Mouse (Mus musculus): ENCODE results near the gene Glis2.

DNA sequence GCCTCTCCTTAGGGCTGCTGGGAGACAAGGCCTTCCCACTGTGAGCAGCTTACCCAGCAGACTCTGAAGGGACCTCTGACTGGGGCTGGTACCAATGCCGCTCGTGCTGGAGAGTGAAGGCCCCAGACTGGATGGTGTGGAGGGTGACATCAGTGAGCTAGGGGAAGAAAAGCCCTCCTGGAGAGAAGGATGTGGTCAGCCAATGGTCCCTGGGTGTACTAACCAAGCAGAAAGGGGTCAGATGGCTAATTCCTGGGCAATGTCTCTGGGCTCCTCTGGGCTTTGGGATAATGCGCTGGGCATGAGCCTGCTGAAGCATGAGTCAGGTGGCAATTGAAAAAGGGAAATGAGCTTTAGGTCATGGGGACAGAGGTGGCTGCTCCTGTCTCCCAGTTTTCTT, 39.1 kb downstream of the Glis2 start:
- no peak for TF ChIP-seq CTCF (conservative IDR thresholded peaks at IDR 0.05; ENCODE audit: low read length)
- no peak for TF ChIP-seq NANOG (IDR thresholded peaks at IDR 0.05; ENCODE audit: borderline replicate concordance, low read length)
